Mouse (Mus musculus): ENCODE measurements around the gene Mtif3. TPM values are rescaled to one million over a fixed set of nuclear protein-coding genes. Genes with fewer than 3 reads are reported as not detected.
"Not testable (repeated sequence)": the region's sequence is repeated elsewhere in the genome, so short reads cannot be mapped to it uniquely, and the experiment has no call there.

The Mtif3 gene
- polyA plus RNA-seq, 1 experiment from 2014 or later = 25.9 TPM

DNA sequence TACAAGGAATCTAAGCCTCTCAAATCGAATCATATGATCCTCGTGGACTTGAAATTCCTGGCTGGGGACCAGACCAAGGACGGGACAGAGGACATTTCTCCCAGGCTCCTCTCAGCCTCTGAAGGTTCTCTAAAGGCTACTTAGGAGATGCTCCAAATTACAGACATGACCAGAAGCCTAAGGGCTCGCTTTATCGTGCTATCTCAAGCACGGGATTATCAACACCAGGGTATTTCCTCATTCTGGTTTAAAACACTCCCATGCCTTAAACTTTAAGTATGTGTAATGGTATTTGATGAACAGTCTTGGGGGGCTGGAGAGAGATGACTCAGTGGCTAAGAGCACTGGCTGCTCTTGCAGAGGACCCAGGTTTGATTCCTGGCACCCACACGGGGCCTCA, 32.2 kb downstream of the Mtif3 start:
- Histone ChIP-seq H3K27ac (no peak overlapping the region), H3K4me3 (replicated peaks) (no peak overlapping the region), H3K9me3 (no peaks in the 10 kb centered on the region), H3K4me2 (replicated peaks) (no peak overlapping the region), H3K4me1 (replicated peaks) (no peaks in the 10 kb centered on the region), H3K27me3 (peaks cover 5% of the 10 kb centered on the region; the same call in 1 of the 2 replicates), H3K9ac (replicated peaks) (no peak overlapping the region), H3K36me3 (no peaks in the 10 kb centered on the region)
- WGBS = 91% methylated on average over 7 of the region's 7 CpGs
- ATAC-seq = no peak

GRCm38 (mm10) chr5:146926673-146927072, 36.9 kb downstream of the Mtif3 start:
- no peak overlapping the region for H3K4me2 ChIP-seq (replicated peaks)
- H3K27me3 ChIP-seq = peaks cover 5% of the 10 kb centered on the region; the same call in 1 of the 2 replicates
- H3K27ac ChIP-seq = no peak overlapping the region
- H3K4me3 ChIP-seq (replicated peaks) = no peak overlapping the region
- WGBS = 87% methylated on average over 5 of the region's 5 CpGs
- no peak overlapping the region for H3K9ac ChIP-seq (replicated peaks)
- H3K4me1 ChIP-seq (replicated peaks) = no peaks in the 10 kb centered on the region
- no peak for ATAC-seq
- no peaks in the 10 kb centered on the region for H3K36me3 ChIP-seq
- H3K9me3 ChIP-seq = no peaks in the 10 kb centered on the region

DNA sequence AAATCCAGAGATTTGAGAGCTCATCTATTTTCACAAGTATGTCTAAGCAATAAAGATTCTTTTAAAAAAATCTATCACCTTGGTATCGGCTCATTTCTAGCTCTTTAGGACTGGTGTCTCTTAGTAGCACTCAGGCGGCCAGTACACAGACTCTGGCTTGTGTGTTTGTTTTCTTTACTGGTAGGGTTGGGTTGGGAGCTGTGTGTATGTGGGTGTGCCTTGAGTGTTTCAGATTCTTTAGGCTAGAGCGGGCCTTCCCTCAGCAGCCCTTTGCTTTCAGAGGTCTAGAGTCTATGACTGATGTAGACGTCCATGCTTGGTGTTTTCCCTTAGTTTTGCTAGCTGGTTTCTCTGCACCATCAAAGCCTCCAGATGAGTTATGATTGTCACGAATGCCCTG, 40.1 kb downstream of the Mtif3 start:
- H3K27ac ChIP-seq = no peak overlapping the region
- no peak for ATAC-seq
- 84% methylated on average over 5 of the region's 5 CpGs for WGBS
- no peaks in the 10 kb centered on the region for H3K9me3 ChIP-seq
- H3K4me3 ChIP-seq (replicated peaks) = no peak overlapping the region
- no peak overlapping the region for H3K4me2 ChIP-seq (replicated peaks)
- no peak overlapping the region for H3K9ac ChIP-seq (replicated peaks)
- H3K36me3 ChIP-seq = no peaks in the 10 kb centered on the region
- H3K27me3 ChIP-seq = no peaks in the 10 kb centered on the region
- peaks cover 16% of the 10 kb centered on the region for H3K4me1 ChIP-seq (replicated peaks)

DNA sequence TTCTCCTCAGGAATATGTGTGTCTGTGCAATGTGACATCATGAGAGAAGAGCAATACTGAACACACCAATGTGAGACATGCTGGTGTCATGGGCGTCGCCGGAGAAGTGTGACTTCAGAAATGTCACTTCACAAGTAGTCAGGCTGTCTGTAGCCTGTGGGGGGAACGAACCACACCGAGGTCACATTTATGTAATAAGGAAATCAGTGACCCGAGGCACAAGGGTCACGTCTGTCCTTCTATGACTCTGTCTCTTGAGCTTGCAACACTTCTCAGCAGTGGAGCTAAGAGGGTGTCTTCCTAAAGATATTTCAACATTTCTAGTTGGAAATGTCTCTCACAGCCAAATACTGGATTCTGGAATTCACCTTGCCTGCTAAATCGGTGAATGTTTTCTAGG, 42.4 kb downstream of the Mtif3 start:
- ATAC-seq = no peak
- H3K4me2 ChIP-seq (replicated peaks) = peak overlapping the region; percentile 57
- 57% methylated on average over 8 of the region's 8 CpGs for WGBS
- H3K9me3 ChIP-seq = no peaks in the 10 kb centered on the region
- no peaks in the 10 kb centered on the region for H3K36me3 ChIP-seq
- no peak overlapping the region for H3K9ac ChIP-seq (replicated peaks)
- H3K4me3 ChIP-seq (replicated peaks) = no peak overlapping the region
- peaks cover 16% of the 10 kb centered on the region for H3K4me1 ChIP-seq (replicated peaks)
- H3K27me3 ChIP-seq = no peaks in the 10 kb centered on the region
- H3K27ac ChIP-seq = no peak overlapping the region

GRCm38 (mm10) chr5:146920314-146921161, 43.1 kb downstream of the Mtif3 start:
- Histone ChIP-seq H3K27ac (no peak overlapping the region), H3K4me2 (replicated peaks) (peak overlapping the region; percentile 57), H3K9me3 (no peaks in the 10 kb centered on the region), H3K9ac (replicated peaks) (peak overlapping the region; percentile 53), H3K36me3 (no peaks in the 10 kb centered on the region), H3K4me1 (replicated peaks) (peaks cover 16% of the 10 kb centered on the region), H3K4me3 (replicated peaks) (peak overlapping the region; percentile 31), H3K27me3 (0 out of 2 replicates have a peak, but pooled peaks cover 6% of the 10 kb centered on the region)
- 6% methylated on average over 22 of the region's 27 CpGs for WGBS
- ATAC-seq = peak; percentile 55

GRCm38 (mm10) chr5:146919874-146920273, 43.7 kb downstream of the Mtif3 start:
- Histone ChIP-seq H3K27me3 (0 out of 2 replicates have a peak, but pooled peaks cover 6% of the 10 kb centered on the region), H3K4me3 (replicated peaks) (peak overlapping the region; percentile 31; the same call in 1 of the 2 replicates), H3K36me3 (no peaks in the 10 kb centered on the region), H3K9me3 (no peaks in the 10 kb centered on the region), H3K4me2 (replicated peaks) (peak overlapping the region; percentile 57), H3K27ac (no peak overlapping the region), H3K4me1 (replicated peaks) (peaks cover 16% of the 10 kb centered on the region), H3K9ac (replicated peaks) (peak overlapping the region; percentile 53)
- 0 out of 2 replicates have a peak, but pooled peaks have one; percentile 30 for ATAC-seq
- 32% methylated on average over 6 of the region's 6 CpGs for WGBS

DNA sequence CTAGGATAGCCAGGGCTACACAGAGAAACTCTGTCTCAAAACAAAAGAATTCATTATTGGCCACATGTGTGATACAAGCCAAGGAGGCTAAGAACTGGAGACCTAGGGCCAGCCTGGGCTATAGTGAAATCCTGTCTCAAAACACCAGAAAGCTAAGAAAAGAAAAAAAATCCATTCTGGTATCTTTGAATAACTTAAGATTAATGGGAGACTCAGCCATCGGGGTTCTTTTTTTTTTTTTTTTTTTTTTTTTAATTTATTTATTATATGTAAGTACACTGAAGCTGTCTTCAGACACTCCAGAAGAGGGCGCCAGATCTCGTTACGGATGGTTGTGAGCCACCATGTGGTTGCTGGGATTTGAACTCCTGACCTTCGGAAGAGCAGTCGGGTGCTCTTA, 46.2 kb downstream of the Mtif3 start:
- H3K27ac ChIP-seq; H3K4me2 ChIP-seq (replicated peaks); ATAC-seq; H3K9me3 ChIP-seq; H3K36me3 ChIP-seq; H3K9ac ChIP-seq (replicated peaks); H3K4me3 ChIP-seq (replicated peaks): not testable (repeated sequence)
- peaks cover 16% of the 10 kb centered on the region for H3K4me1 ChIP-seq (replicated peaks)
- peaks cover 14% of the 10 kb centered on the region for H3K27me3 ChIP-seq
- WGBS = 90% methylated on average over 5 of the region's 6 CpGs

- peaks cover 14% of the 10 kb centered on the region for H3K27me3 ChIP-seq
- no peak overlapping the region for H3K4me2 ChIP-seq (replicated peaks)
- ATAC-seq = no peak
- H3K36me3 ChIP-seq = no peaks in the 10 kb centered on the region
- no peak overlapping the region for H3K27ac ChIP-seq
- H3K9ac ChIP-seq (replicated peaks) = no peak overlapping the region
- H3K9me3 ChIP-seq = no peaks in the 10 kb centered on the region
- no peak overlapping the region for H3K4me3 ChIP-seq (replicated peaks)
- WGBS = 38% methylated on average over 6 of the region's 6 CpGs
- H3K4me1 ChIP-seq (replicated peaks) = peaks cover 16% of the 10 kb centered on the region
These were observed 46.8 kb downstream of the Mtif3 start for GRCm38 (mm10) chr5:146916806-146917205.

- H3K36me3 ChIP-seq = no peaks in the 10 kb centered on the region
- WGBS = 72% methylated on average over 8 of the region's 8 CpGs
These were observed 47.3 kb downstream of the Mtif3 start for GRCm38 (mm10) chr5:146916273-146916672.

GRCm38 (mm10) chr5:146914088-146914766, 49.4 kb downstream of the Mtif3 start:
- H3K9ac ChIP-seq (replicated peaks) = no peak overlapping the region
- WGBS = 26% methylated on average over 9 of the region's 9 CpGs
- H3K4me2 ChIP-seq (replicated peaks) = no peak overlapping the region
- H3K27ac ChIP-seq = no peak overlapping the region
- peak; percentile 79 for ATAC-seq
- no peaks in the 10 kb centered on the region for H3K4me1 ChIP-seq (replicated peaks)
- no peaks in the 10 kb centered on the region for H3K36me3 ChIP-seq
- H3K9me3 ChIP-seq = no peaks in the 10 kb centered on the region
- H3K27me3 ChIP-seq = peaks cover 14% of the 10 kb centered on the region
- H3K4me3 ChIP-seq (replicated peaks) = no peak overlapping the region

More at GRCm38 (mm10) chr5:146916273-146916672, 47.3 kb downstream of the Mtif3 start:
- Histone ChIP-seq H3K9me3 (no peaks in the 10 kb centered on the region), H3K4me2 (replicated peaks) (no peak overlapping the region), H3K27me3 (peaks cover 14% of the 10 kb centered on the region), H3K9ac (replicated peaks) (no peak overlapping the region), H3K27ac (no peak overlapping the region), H3K4me1 (replicated peaks) (peaks cover 16% of the 10 kb centered on the region), H3K4me3 (replicated peaks) (no peak overlapping the region)
- ATAC-seq = no peak

DNA sequence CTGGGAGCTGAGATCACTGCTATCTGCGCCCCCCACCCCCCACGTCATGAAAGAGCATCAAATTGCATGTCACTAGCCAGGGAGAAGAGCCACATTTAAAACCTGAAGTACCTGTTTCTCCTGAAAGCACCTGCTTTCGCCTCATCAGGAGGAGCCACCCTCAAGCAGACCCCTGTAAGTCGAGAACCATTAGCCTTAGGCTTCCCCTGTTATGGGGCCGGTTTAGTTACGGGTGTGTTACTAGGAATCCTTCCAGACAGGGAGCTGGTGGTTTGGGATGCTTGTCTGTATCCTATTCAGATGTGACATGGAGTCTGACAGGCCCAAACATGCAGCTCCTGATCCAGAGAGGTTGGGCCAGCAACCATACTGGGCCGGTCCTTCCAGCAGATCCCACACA, 50.2 kb downstream of the Mtif3 start:
- WGBS = 82% methylated on average over 7 of the region's 7 CpGs

GRCm38 (mm10) chr5:146912206-146912605, 51.4 kb downstream of the Mtif3 start:
- H3K4me3 ChIP-seq (replicated peaks) = no peak overlapping the region
- H3K36me3 ChIP-seq = no peaks in the 10 kb centered on the region
- no peak overlapping the region for H3K27ac ChIP-seq
- no peaks in the 10 kb centered on the region for H3K9me3 ChIP-seq
- no peak overlapping the region for H3K9ac ChIP-seq (replicated peaks)
- 19% methylated on average over 9 of the region's 9 CpGs for WGBS
- no peaks in the 10 kb centered on the region for H3K4me1 ChIP-seq (replicated peaks)
- H3K4me2 ChIP-seq (replicated peaks) = no peak overlapping the region
- ATAC-seq = no peak
- peaks cover 22% of the 10 kb centered on the region for H3K27me3 ChIP-seq

More for the DNA sequence above, 50.2 kb downstream of the Mtif3 start:
- Histone ChIP-seq H3K9me3 (no peaks in the 10 kb centered on the region), H3K9ac (replicated peaks) (no peak overlapping the region), H3K4me1 (replicated peaks) (no peaks in the 10 kb centered on the region), H3K36me3 (no peaks in the 10 kb centered on the region), H3K4me2 (replicated peaks) (no peak overlapping the region), H3K27me3 (peaks cover 14% of the 10 kb centered on the region), H3K4me3 (replicated peaks) (no peak overlapping the region), H3K27ac (no peak overlapping the region)
- ATAC-seq = no peak
